Mouse (Mus musculus) forebrain, embryonic 14.5 days (tissue): Measurements from ENCODE around the gene Rgs19. TPM values are rescaled to one million over a fixed set of nuclear protein-coding genes. Genes with fewer than 3 reads are reported as not detected.

Experiments used
- ATAC-seq: fragments of 200-750 bp; cut with Nextera tagmentation; 2 replicates; pipeline ENCODE4 v1.8.0; 2017; ENCODE audit warnings: mild to moderate bottlenecking, moderate library complexity
- DNase-seq: peaks from one replicate; pipeline ENCODE4 v3.0.0-alpha.2; 2015; ENCODE audit warnings: low spot score
- H3K27ac ChIP-seq: fragments of 300-500 bp; sonication (generic); 2 replicates; pipeline ENCODE4 v1.5.1; 2014; ENCODE audit warnings: low read depth, mild to moderate bottlenecking, control low read depth, low read length, moderate library complexity
- H3K27me3 ChIP-seq: fragments of 300-500 bp; sonication (generic); replicated peaks from 2 replicates; pipeline ENCODE4 v1.6.1; 2014; ENCODE audit warnings: low read length, control low read depth, mixed read lengths; ENCODE audit not compliant: control insufficient read depth, insufficient read depth
- H3K36me3 ChIP-seq: fragments of 300-500 bp; sonication (generic); 2 replicates; pipeline ENCODE4 v1.6.1; 2014; ENCODE audit warnings: low read length, control low read depth; ENCODE audit not compliant: control insufficient read depth, insufficient read depth
- H3K4me1 ChIP-seq: fragments of 300-500 bp; sonication (generic); 2 replicates; pipeline ENCODE4 v1.6.1; 2014; ENCODE audit warnings: antibody characterized with exemption, low read length, control low read depth; ENCODE audit not compliant: control insufficient read depth, insufficient read depth
- H3K4me2 ChIP-seq: fragments of 300-500 bp; sonication (generic); 2 replicates; pipeline ENCODE4 v1.6.1; 2014; ENCODE audit warnings: mild to moderate bottlenecking, control low read depth, low read length
- H3K4me3 ChIP-seq: fragments of 300-500 bp; sonication (generic); 2 replicates; pipeline ENCODE4 v1.5.1; 2014; ENCODE audit warnings: low read depth, low read length, control low read depth
- H3K9ac ChIP-seq: fragments of 300-500 bp; sonication (generic); 2 replicates; pipeline ENCODE4 v1.6.1; 2014; ENCODE audit warnings: mild to moderate bottlenecking, low read length, control low read depth, moderate library complexity
- H3K9me3 ChIP-seq: fragments of 300-500 bp; sonication (generic); replicated peaks from 2 replicates; pipeline ENCODE4 v1.6.1; 2016; ENCODE audit warnings: low read length, control low read depth, mixed read lengths; ENCODE audit not compliant: control insufficient read depth
- whole genome bisulfite sequencing: fragments of 180-500 bp; shearing (Covaris S2); extraction: QIAGEN DNeasy Blood & Tissue Kit; methylation state at CpG from one replicate; pipeline ENCODE4 v1.1.7; 2014; 5-methylcytosine and 5-hydroxymethylcytosine counted together
- polyA plus RNA-seq: library from polyadenylated mRNA; unstranded; fragments of >200 nt; fragmentation: Nextera tagmentation; extraction: Ambion mirVana; gene quantifications from 2 replicates; pipeline ENCODE4 v1.2.1, GENCODE M21; 2014

The Rgs19 gene
- polyA plus RNA-seq, 1 experiment from 2014 or later = 60.3 TPM

- WGBS = under 1% methylated on average over 60 of the region's 69 CpGs
Observed at GRCm38 (mm10) chr2:181679951-181680715, 13.6 kb downstream of the Rgs19 start, which contains the start of gene Tcea2. Tcea2 (plus strand) TSS chr2:181680310.

GRCm38 (mm10) chr2:181678780-181679179 lies 15.0 kb downstream of the Rgs19 start:
- Histone ChIP-seq H3K4me1 (peaks cover 10% of the 10 kb centered on the region; the same call in 1 of the 2 replicates), H3K9me3 (no peaks in the 10 kb centered on the region), H3K4me2 (no peak overlapping the region), H3K27me3 (no peaks in the 10 kb centered on the region; the same call in 1 of the 2 replicates), H3K9ac (no peak overlapping the region), H3K27ac (no peak overlapping the region), H3K36me3 (no peaks in the 10 kb centered on the region), H3K4me3 (no peak overlapping the region)
- ATAC-seq (peak; percentile 60), DNase-seq (peak; percentile 88)
- WGBS = 41% methylated on average over 1 of the region's 1 CpGs

More at GRCm38 (mm10) chr2:181679951-181680715, 13.6 kb downstream of the Rgs19 start, which contains the start of gene Tcea2:
- peak within 1 kb of the TSS; percentile 93 for H3K4me2 ChIP-seq
- peak within 1 kb of the TSS; percentile 29 for H3K27ac ChIP-seq
- no peaks in the 10 kb centered on the region for H3K27me3 ChIP-seq
- DNase-seq = peak; percentile 78
- peak within 1 kb of the TSS; percentile 59 for H3K4me3 ChIP-seq
- ATAC-seq = peak; percentile 72
- H3K4me1 ChIP-seq = peaks cover 10% of the 10 kb centered on the region; the same call in 1 of the 2 replicates
- H3K9ac ChIP-seq = peak within 1 kb of the TSS; percentile 90
- 0 out of 2 replicates have a peak, but pooled peaks cover 7% of the 10 kb centered on the region for H3K36me3 ChIP-seq
- no peaks in the 10 kb centered on the region for H3K9me3 ChIP-seq

- H3K36me3 ChIP-seq = no peaks in the 10 kb centered on the region
- H3K9ac ChIP-seq = no peak overlapping the region
- peak overlapping the region; percentile 39; the same call in 1 of the 2 replicates for H3K27ac ChIP-seq
- peaks cover 8% of the 10 kb centered on the region for H3K27me3 ChIP-seq
- DNase-seq (no peak), ATAC-seq (no peak)
- H3K9me3 ChIP-seq = no peaks in the 10 kb centered on the region
- H3K4me1 ChIP-seq = peaks cover 10% of the 10 kb centered on the region; the same call in 1 of the 2 replicates
- H3K4me2 ChIP-seq = no peak overlapping the region
- no peak overlapping the region for H3K4me3 ChIP-seq
- WGBS = 61% methylated on average over 3 of the region's 3 CpGs
Observed at GRCm38 (mm10) chr2:181677755-181678098, 16.1 kb downstream of the Rgs19 start.

- Histone ChIP-seq H3K4me3 (no peak overlapping the region), H3K9ac (no peak overlapping the region), H3K36me3 (no peaks in the 10 kb centered on the region), H3K27me3 (peaks cover 13% of the 10 kb centered on the region), H3K4me2 (no peak overlapping the region), H3K27ac (peak overlapping the region; percentile 39; the same call in 1 of the 2 replicates), H3K9me3 (no peaks in the 10 kb centered on the region), H3K4me1 (peaks cover 10% of the 10 kb centered on the region; the same call in 1 of the 2 replicates)
- no peak for DNase-seq
- 58% methylated on average over 5 of the region's 5 CpGs for WGBS
- ATAC-seq = no peak
Observed at GRCm38 (mm10) chr2:181677096-181677754, 16.6 kb downstream of the Rgs19 start.

GRCm38 (mm10) chr2:181676424-181676823 lies 17.4 kb downstream of the Rgs19 start:
- Histone ChIP-seq H3K27me3 (peaks cover 21% of the 10 kb centered on the region), H3K4me3 (no peak overlapping the region), H3K4me1 (peaks cover 13% of the 10 kb centered on the region; the same call in 1 of the 2 replicates), H3K27ac (peak overlapping the region; percentile 30; the same call in 1 of the 2 replicates), H3K36me3 (no peaks in the 10 kb centered on the region), H3K9ac (no peak overlapping the region), H3K4me2 (no peak overlapping the region), H3K9me3 (no peaks in the 10 kb centered on the region)
- WGBS = 18% methylated on average over 2 of the region's 2 CpGs
- ATAC-seq (no peak), DNase-seq (peak; percentile 69)

- DNase-seq (peak; percentile 56), ATAC-seq (no peak)
- Histone ChIP-seq H3K4me3 (no peak overlapping the region), H3K27ac (no peak overlapping the region), H3K9me3 (no peaks in the 10 kb centered on the region), H3K4me2 (peak overlapping the region; percentile 21), H3K36me3 (no peaks in the 10 kb centered on the region), H3K4me1 (peaks cover 15% of the 10 kb centered on the region; the same call in 1 of the 2 replicates), H3K9ac (0 out of 2 replicates have a peak overlapping the region, but pooled peaks have one; percentile 1), H3K27me3 (peaks cover 31% of the 10 kb centered on the region)
- 3% methylated on average over 14 of the region's 14 CpGs for WGBS
Observed at GRCm38 (mm10) chr2:181675454-181675853, 18.3 kb downstream of the Rgs19 start.

- 85% methylated on average over 4 of the region's 4 CpGs for WGBS
- DNase-seq (no peak), ATAC-seq (no peak)
- no peak overlapping the region for H3K4me2 ChIP-seq
- peaks cover 36% of the 10 kb centered on the region for H3K27me3 ChIP-seq
- H3K9ac ChIP-seq = no peak overlapping the region
- H3K9me3 ChIP-seq = no peaks in the 10 kb centered on the region
- H3K36me3 ChIP-seq = no peaks in the 10 kb centered on the region
- peaks cover 15% of the 10 kb centered on the region; the same call in 1 of the 2 replicates for H3K4me1 ChIP-seq
- H3K27ac ChIP-seq = no peak overlapping the region
- no peak overlapping the region for H3K4me3 ChIP-seq
Observed at GRCm38 (mm10) chr2:181674934-181675333, 18.8 kb downstream of the Rgs19 start.

- DNase-seq (no peak), ATAC-seq (no peak)
- H3K4me1 ChIP-seq = peaks cover 13% of the 10 kb centered on the region; the same call in 1 of the 2 replicates
- WGBS = 65% methylated on average over 1 of the region's 1 CpGs
- peaks cover 45% of the 10 kb centered on the region for H3K27me3 ChIP-seq
- H3K27ac ChIP-seq = no peak overlapping the region
- no peak overlapping the region for H3K9ac ChIP-seq
- no peak overlapping the region for H3K4me2 ChIP-seq
- no peak overlapping the region for H3K4me3 ChIP-seq
- no peaks in the 10 kb centered on the region for H3K9me3 ChIP-seq
- H3K36me3 ChIP-seq = no peaks in the 10 kb centered on the region
Observed at GRCm38 (mm10) chr2:181673501-181673900, 20.3 kb downstream of the Rgs19 start.
